Mouse (Mus musculus) ovary, postnatal 14 days (tissue): ENCODE measurements around the gene Tesmin.

Experiments used
- DNase-seq: peaks from one replicate; pipeline ENCODE4 v3.0.0; 2022; ENCODE audit warnings: low spot score

Tesmin gene

GRCm38 (mm10) chr19:3388629-3389057 lies at the start of gene Tesmin:
Gene Tesmin (plus strand): TSS chr19:3388857.
- DNase-seq: peak; percentile 90

- DNase-seq: no peak
Observed at GRCm38 (mm10) chr19:3339187-3339586, 49.5 kb upstream of the Tesmin start.

GRCm38 (mm10) chr19:3341021-3341420 lies 47.6 kb upstream of the Tesmin start:
- DNase-seq: no peak

- no peak for DNase-seq
Observed at GRCm38 (mm10) chr19:3343929-3344328, 44.7 kb upstream of the Tesmin start.

GRCm38 (mm10) chr19:3344636-3345544 lies 43.8 kb upstream of the Tesmin start:
- DNase-seq: no peak

- DNase-seq: no peak
Observed at GRCm38 (mm10) chr19:3347784-3348183, 40.9 kb upstream of the Tesmin start.

- DNase-seq: peak; percentile 67
Observed at GRCm38 (mm10) chr19:3353415-3354111, 35.1 kb upstream of the Tesmin start.

GRCm38 (mm10) chr19:3355096-3355495 lies 33.6 kb upstream of the Tesmin start:
- no peak for DNase-seq

GRCm38 (mm10) chr19:3356516-3356915 lies 32.1 kb upstream of the Tesmin start:
- DNase-seq: no peak

- no peak for DNase-seq
Observed at GRCm38 (mm10) chr19:3357620-3358019, 31.0 kb upstream of the Tesmin start.

- DNase-seq: no peak
Observed at GRCm38 (mm10) chr19:3359841-3360588, 28.6 kb upstream of the Tesmin start.

GRCm38 (mm10) chr19:3363510-3363909 lies 25.1 kb upstream of the Tesmin start:
- DNase-seq: no peak

GRCm38 (mm10) chr19:3365089-3365488 lies 23.6 kb upstream of the Tesmin start:
- no peak for DNase-seq

GRCm38 (mm10) chr19:3368276-3368675 lies 20.4 kb upstream of the Tesmin start:
- no peak for DNase-seq

- DNase-seq: no peak
Observed at GRCm38 (mm10) chr19:3373380-3373779, 15.3 kb upstream of the Tesmin start.

- no peak for DNase-seq
Observed at GRCm38 (mm10) chr19:3374028-3374427, 14.6 kb upstream of the Tesmin start.

- DNase-seq: no peak
Observed at GRCm38 (mm10) chr19:3375945-3376495, 12.6 kb upstream of the Tesmin start.

- peak; percentile 17 for DNase-seq
Observed at GRCm38 (mm10) chr19:3376966-3377715, 11.5 kb upstream of the Tesmin start.

- no peak for DNase-seq
Observed at GRCm38 (mm10) chr19:3378614-3379013, 10.0 kb upstream of the Tesmin start.

GRCm38 (mm10) chr19:3388061-3388460 lies 596 bp upstream of the Tesmin start:
- no peak for DNase-seq

GRCm38 (mm10) chr19:3389089-3389488 lies 432 bp downstream of the Tesmin start:
- DNase-seq: peak; percentile 88
